Mouse (Mus musculus) thymus, adult 2 months (tissue): ENCODE results near the gene Arrdc2.

Experiments
- CTCF ChIP-seq: fragments of 200-500 bp; IDR thresholded peaks from 2 replicates; pipeline ENCODE4 v1.5.1; 2012; ENCODE audit warnings: mild to moderate bottlenecking, control low read depth, low read length, moderate library complexity, borderline replicate concordance; ENCODE audit not compliant: control insufficient read depth, poor library complexity, insufficient read depth; ENCODE audit errors: extremely low read depth
- POLR2A ChIP-seq: fragments of 200-500 bp; IDR thresholded peaks from 2 replicates; pipeline ENCODE4 v1.6.1; 2012; ENCODE audit warnings: mild to moderate bottlenecking, low read length, control low read depth, moderate library complexity; ENCODE audit not compliant: control insufficient read depth, poor library complexity, insufficient read depth; ENCODE audit errors: extremely low read depth

- no peak for TF ChIP-seq CTCF
- TF ChIP-seq POLR2A = no peak
Observed at GRCm38 (mm10) chr8:70800648-70801047, 38.9 kb downstream of the Arrdc2 start.
